Mouse (Mus musculus) G1E (cell line): Measurements from ENCODE around the gene Gm12695. TPM values are rescaled to one million over a fixed set of nuclear protein-coding genes. Genes with fewer than 3 reads are reported as not detected.

Experiments
- ATAC-seq: 2 replicates; pipeline ENCODE4 v1.8.0; 2016; ENCODE audit warnings: mild to moderate bottlenecking; ENCODE audit not compliant: insufficient number of reproducible peaks, poor library complexity, low FRiP score, severe bottlenecking; ENCODE audit errors: extremely low read depth
- DNase-seq: peaks from one replicate; pipeline ENCODE4 v3.0.0; 2012; ENCODE audit warnings: low spot score
- H3K27me3 ChIP-seq: 2 replicates; pipeline ENCODE4 v1.6.1; 2012; ENCODE audit warnings: mild to moderate bottlenecking, low read length, inconsistent platforms; ENCODE audit not compliant: insufficient read depth
- H3K36me3 ChIP-seq: replicated peaks from 2 replicates; pipeline ENCODE3; 2012; ENCODE audit warnings: mild to moderate bottlenecking, inconsistent platforms
- H3K4me1 ChIP-seq: 2 replicates; pipeline ENCODE4 v1.6.1; 2012; ENCODE audit warnings: low read depth, low read length, inconsistent platforms, mixed read lengths; ENCODE audit not compliant: insufficient read depth
- H3K4me3 ChIP-seq: 2 replicates; pipeline ENCODE4 v1.5.1; 2012; ENCODE audit warnings: low read depth, mild to moderate bottlenecking, inconsistent platforms, low read length, moderate library complexity, mixed read lengths
- H3K9me3 ChIP-seq: replicated peaks from 2 replicates; pipeline ENCODE4 v1.6.1; 2012; ENCODE audit warnings: inconsistent platforms
- CTCF ChIP-seq: IDR thresholded peaks from 2 replicates; pipeline ENCODE4 v1.5.1; 2012; ENCODE audit warnings: low read depth, low read length, inconsistent platforms, mixed read lengths
- GATA1 ChIP-seq: IDR thresholded peaks from 2 replicates; pipeline ENCODE4 v1.6.1; 2012; ENCODE audit warnings: borderline replicate concordance, low read length, inconsistent platforms, mixed read lengths
- GATA2 ChIP-seq: IDR thresholded peaks from 2 replicates; pipeline ENCODE4 v1.6.1; 2012; ENCODE audit warnings: low read depth, low read length, inconsistent platforms, borderline replicate concordance
- POLR2AphosphoS5 ChIP-seq: IDR thresholded peaks from 2 replicates; pipeline ENCODE4 v1.6.1; 2012; ENCODE audit warnings: low read depth, low read length, inconsistent platforms; ENCODE audit not compliant: insufficient replicate concordance
- TAL1 ChIP-seq: conservative IDR thresholded peaks from 2 replicates; pipeline ENCODE4 v1.6.1; 2012; ENCODE audit warnings: low read depth, low read length, inconsistent platforms, mixed read lengths
- polyA plus RNA-seq: library from polyadenylated mRNA; stranded (reverse); fragments of >175 nt; gene quantifications from 2 replicates; pipeline ENCODE4 v1.2.3, GENCODE M21; 2012
- total RNA-seq, 2 experiments: library from RNA; stranded (forward) in 1 of 2; stranded (reverse) in 1 of 2; fragments of 200-1000 nt in 1 of 2; fragments of >200 nt in 1 of 2; fragmentation: Nextera tagmentation in 1 of 2; gene quantifications; 2 replicates each; pipeline ENCODE4 v1.2.3; 2014 to 2017

Gene Gm12695
- total and polyA plus RNA-seq, 3 experiments = not detected

- ATAC-seq (no peak), DNase-seq (no peak)
- H3K27me3 ChIP-seq = no peaks in the 10 kb centered on the region
- no peak overlapping the region for H3K4me3 ChIP-seq
- H3K36me3 ChIP-seq = no peaks in the 10 kb centered on the region
- H3K4me1 ChIP-seq = no peaks in the 10 kb centered on the region
- TF ChIP-seq CTCF (no peak), GATA1 (no peak), POLR2AphosphoS5 (no peak), GATA2 (no peak), TAL1 (no peak)
- peaks cover 27% of the 10 kb centered on the region for H3K9me3 ChIP-seq
Measured at GRCm38 (mm10) chr4:96698218-96698561, 86.8 kb downstream of the Gm12695 start.

- TF ChIP-seq GATA1 (no peak), TAL1 (no peak), CTCF (no peak), POLR2AphosphoS5 (no peak), GATA2 (no peak)
- Histone ChIP-seq H3K4me1 (no peaks in the 10 kb centered on the region), H3K4me3 (no peak overlapping the region), H3K27me3 (no peaks in the 10 kb centered on the region), H3K36me3 (no peaks in the 10 kb centered on the region), H3K9me3 (peaks cover 27% of the 10 kb centered on the region)
- no peak for DNase-seq
- ATAC-seq = no peak
Measured at GRCm38 (mm10) chr4:96697511-96698217, 87.3 kb downstream of the Gm12695 start.

- ATAC-seq = no peak
- peaks cover 27% of the 10 kb centered on the region for H3K9me3 ChIP-seq
- H3K4me1 ChIP-seq = no peaks in the 10 kb centered on the region
- no peaks in the 10 kb centered on the region for H3K36me3 ChIP-seq
- H3K4me3 ChIP-seq = no peak overlapping the region
- DNase-seq = no peak
- no peak for TF ChIP-seq GATA1
- no peak for TF ChIP-seq CTCF
- TF ChIP-seq GATA2 = no peak
- no peak for TF ChIP-seq POLR2AphosphoS5
- TF ChIP-seq TAL1 = no peak
- no peaks in the 10 kb centered on the region for H3K27me3 ChIP-seq
Measured at GRCm38 (mm10) chr4:96696614-96697360, 88.2 kb downstream of the Gm12695 start.

GRCm38 (mm10) chr4:96687358-96687803, 97.6 kb downstream of the Gm12695 start:
- H3K4me3 ChIP-seq = no peak overlapping the region
- TF ChIP-seq GATA1 (no peak), CTCF (no peak), GATA2 (no peak), TAL1 (no peak), POLR2AphosphoS5 (no peak)
- ATAC-seq = no peak
- no peaks in the 10 kb centered on the region for H3K4me1 ChIP-seq
- no peak for DNase-seq
- H3K27me3 ChIP-seq = no peaks in the 10 kb centered on the region
- H3K9me3 ChIP-seq = 0 out of 2 replicates have a peak, but pooled peaks cover 2% of the 10 kb centered on the region
- no peaks in the 10 kb centered on the region for H3K36me3 ChIP-seq

GRCm38 (mm10) chr4:96683474-96683873, 101.5 kb downstream of the Gm12695 start:
- no peaks in the 10 kb centered on the region for H3K27me3 ChIP-seq
- DNase-seq (no peak), ATAC-seq (no peak)
- H3K4me1 ChIP-seq = no peaks in the 10 kb centered on the region
- 0 out of 2 replicates have a peak, but pooled peaks cover 2% of the 10 kb centered on the region for H3K9me3 ChIP-seq
- TF ChIP-seq GATA2 (no peak), TAL1 (no peak), GATA1 (no peak), POLR2AphosphoS5 (no peak), CTCF (no peak)
- H3K4me3 ChIP-seq = no peak overlapping the region
- no peaks in the 10 kb centered on the region for H3K36me3 ChIP-seq

GRCm38 (mm10) chr4:96680966-96681365, 104.0 kb downstream of the Gm12695 start:
- Histone ChIP-seq H3K9me3 (no peaks in the 10 kb centered on the region), H3K4me1 (no peaks in the 10 kb centered on the region), H3K36me3 (no peaks in the 10 kb centered on the region), H3K27me3 (no peaks in the 10 kb centered on the region), H3K4me3 (no peak overlapping the region)
- DNase-seq = no peak
- no peak for TF ChIP-seq TAL1
- no peak for TF ChIP-seq POLR2AphosphoS5
- TF ChIP-seq CTCF = no peak
- TF ChIP-seq GATA1 = no peak
- TF ChIP-seq GATA2 = no peak
- ATAC-seq = no peak; the same call in 1 of the 2 replicates
